Mouse (Mus musculus): ENCODE measurements at regions not wholly inside any gene's neighbourhood (a gene's known extent, or its start where the extent isn't known, plus 50 kb on each side); places are given as distances from the start of the nearest gene placed in this dataset.

DNA sequence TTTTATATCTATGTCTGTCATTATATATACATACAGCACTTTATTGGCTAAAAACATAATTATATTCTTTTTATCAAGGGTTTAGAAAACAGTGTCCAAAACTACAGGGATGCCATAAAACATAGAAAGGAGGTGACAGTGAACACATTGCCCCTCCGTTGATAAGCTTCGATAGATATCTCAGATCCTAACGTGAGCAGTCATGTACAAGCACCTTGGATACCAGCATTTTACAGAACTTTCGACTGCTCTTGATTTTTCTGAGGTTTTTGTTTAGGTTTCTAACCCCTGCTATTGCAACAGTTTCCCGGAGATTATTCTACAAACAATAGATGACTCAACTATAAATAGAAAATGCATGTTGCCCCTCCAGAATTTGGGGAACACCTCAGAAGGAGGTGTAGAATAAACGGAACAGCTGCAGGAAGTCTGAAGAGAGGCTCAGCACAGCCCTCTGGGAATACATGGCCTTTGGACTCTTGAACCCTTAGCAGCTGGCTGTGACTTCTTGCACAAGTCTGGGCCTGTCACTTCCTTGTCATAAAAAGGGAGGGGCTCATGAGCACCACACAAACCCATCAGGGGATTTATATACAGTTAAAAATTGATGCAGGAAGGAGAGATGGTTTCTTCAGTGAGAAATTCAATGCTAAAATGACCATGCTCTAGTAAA, 87.1 kb upstream of the Gpc5 start:
- no peak for DNase-seq (ENCODE audit: low read depth, low spot score)

DNA sequence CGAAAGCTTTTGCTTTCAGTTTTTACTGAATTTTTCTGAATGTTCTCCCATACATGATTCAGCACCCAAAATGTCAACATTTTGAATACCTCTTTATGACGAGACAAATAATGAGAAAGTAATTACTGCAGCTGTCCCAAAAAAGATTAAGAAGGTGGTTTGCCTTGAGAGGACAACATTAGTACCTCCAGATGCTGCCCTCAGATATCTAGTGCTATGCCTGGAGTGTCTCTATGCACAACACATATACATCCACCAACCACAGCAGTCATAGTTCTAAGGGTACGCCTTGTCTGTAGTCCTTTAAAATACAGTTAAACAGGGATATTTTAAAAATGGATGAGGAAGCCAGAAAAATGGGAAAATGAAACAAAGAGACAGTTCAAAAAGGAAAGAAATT, 81.1 kb upstream of the Gpc5 start:
- DNase-seq (ENCODE audit: low read depth, low spot score): no peak

DNA sequence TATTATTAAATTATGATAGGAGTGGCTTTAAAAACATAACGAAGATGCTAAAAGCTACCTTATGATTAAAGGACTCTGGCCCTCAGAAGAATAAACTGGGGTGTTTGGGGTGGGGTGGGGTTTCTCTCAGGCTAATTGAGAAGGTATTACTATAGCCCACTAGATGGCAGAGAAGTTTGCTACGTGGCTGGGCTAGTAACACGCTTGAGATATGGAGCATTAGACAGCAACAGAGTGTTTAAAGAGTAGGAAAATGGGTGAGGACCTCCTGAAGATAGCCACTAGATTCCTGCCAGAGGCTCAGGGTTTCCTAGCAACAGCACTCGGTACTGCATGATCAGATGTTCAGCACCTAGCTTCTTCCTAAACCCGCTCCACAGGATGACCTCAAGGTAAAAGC, 76.7 kb upstream of the Gpc5 start:
- no peak for DNase-seq (ENCODE audit: low read depth, low spot score)

DNA sequence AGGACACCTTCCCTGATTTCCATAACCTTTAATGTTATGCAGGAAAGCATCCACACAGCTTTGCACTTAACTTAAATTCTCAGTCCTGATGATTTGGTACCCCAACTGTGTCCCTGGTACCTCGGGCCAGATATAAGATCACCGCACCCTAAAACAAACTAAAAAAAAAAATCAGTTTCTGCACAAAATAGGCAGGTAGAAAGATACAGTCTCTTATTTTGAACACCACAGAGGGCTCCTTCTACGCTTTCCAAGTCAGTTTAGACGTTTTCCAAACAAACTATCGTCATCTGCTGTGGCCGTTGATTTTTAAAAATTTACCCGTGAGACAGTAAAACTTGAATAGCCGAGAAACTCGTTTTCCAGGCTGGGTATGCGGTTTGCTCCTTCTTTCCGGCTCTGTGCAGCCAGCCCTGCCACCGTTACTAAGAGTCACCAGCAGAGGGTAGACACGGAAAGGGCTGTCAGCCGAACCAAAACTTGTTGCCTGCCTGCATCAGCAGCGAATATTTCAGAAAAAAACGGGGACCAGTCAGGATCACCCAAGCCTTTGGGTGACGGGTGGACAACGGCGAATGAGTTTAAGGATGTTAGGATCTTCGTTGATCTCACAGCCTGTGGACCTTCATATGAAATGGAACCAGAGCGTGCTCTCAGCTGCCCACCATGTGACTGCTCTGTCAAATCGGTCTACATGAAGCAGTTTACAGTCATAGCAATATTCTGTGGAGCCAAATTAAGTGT, 74.4 kb upstream of the Gpc5 start:
- peak; percentile 59 for DNase-seq (ENCODE audit: low read depth, low spot score)

DNA sequence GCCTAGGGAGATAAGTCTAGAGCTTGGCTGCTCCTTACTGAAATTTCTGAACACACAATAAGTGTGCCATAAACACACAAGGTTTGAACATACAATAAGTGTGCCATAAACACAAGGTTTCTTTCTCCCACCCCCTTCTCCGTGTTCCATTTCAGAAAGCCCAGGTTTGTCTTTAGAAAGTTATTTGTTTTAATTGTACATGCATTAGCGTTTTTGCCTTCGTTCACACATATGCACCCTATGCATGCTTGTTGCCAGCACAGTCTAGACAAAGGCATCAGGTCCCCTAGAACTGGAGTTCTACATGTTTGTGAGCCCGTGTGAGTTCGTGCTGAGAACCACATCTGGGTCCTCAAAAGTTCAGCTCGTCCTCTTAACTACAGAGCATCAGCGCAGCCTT, 64.0 kb upstream of the Gpc5 start:
- no peak for DNase-seq (ENCODE audit: low read depth, low spot score)

DNA sequence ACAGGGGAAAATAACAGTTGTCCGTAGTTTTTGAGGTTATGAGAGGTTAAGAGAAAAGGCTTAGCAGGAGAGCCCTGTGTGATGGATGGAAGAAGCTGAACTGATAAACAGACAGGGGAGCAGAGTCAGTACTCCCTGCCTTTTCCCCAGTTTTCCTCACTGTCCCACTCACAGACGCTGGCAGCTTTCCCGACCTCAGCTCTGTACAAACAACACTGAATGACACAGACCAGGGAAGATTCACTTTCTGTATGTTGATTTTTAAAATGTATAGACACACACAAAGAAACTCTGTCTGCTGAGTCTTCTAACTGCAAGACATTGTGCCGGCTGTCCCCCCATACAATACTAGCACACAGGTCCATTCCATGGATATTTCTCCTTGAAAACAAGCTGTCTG, 60.3 kb upstream of the Gpc5 start:
- no peak for DNase-seq (ENCODE audit: low read depth, low spot score)

DNA sequence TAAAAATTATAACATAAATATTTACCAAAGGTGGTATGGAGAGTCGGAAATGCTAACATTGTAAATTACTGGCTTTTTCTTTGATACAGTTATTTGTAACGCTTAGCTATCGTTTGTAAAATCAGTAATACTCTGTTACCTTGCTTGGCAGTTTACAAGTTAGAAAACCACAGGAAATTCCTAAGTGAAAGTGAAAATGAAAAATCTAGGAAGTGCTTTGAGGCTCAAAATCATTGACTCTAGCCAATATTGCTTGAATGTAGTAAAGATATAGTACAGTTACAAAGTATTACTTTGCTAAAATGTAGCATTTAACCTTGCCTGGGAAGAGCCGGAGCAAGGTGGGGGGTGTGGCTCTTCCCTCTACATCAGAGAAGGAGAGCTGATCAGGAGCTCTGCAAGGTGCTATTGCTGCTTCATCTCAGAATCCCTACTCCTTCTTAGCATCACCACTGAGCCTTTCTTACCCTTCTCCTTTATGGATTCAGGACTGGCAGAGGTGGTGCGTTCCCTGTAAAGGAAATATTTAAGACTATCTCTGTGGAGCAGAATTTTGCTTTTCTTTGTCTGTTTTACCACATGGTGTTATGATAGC, 58.5 kb upstream of the Gpc5 start:
- DNase-seq (ENCODE audit: low read depth, low spot score): no peak

DNA sequence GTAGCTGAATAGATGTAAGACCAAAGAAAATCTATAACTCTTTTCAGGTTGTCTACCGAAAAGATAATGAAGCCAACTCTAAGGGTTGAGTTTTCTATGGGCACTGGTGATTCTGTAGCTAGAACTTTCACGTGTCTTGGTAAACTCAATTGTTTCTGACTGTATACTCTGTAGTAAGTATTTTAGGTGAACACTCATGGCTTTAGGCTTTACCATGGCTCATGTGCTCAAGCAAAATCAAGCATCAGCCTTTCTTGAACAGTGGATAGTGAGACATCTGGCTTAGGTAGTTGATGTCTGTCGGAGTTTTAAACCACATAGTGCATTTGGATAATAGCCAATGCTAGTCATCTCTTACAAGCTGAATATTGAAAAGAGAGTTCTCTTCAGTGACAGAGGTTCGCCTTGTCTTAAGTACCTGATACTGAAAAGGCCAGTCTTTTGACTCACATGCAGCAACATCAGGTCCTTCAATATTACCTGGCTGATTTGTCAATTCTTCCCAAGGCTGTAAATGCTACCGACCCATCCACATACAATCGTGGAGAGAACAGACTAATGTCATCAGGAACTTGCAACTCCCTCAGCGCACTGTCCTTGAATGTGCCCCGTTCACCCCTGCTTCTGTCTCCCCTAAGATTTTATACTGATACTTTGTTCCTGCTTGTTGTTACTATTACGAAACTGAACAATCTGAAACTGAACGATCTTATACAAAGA, 57.1 kb upstream of the Gpc5 start:
- DNase-seq (ENCODE audit: low read depth, low spot score): no peak

DNA sequence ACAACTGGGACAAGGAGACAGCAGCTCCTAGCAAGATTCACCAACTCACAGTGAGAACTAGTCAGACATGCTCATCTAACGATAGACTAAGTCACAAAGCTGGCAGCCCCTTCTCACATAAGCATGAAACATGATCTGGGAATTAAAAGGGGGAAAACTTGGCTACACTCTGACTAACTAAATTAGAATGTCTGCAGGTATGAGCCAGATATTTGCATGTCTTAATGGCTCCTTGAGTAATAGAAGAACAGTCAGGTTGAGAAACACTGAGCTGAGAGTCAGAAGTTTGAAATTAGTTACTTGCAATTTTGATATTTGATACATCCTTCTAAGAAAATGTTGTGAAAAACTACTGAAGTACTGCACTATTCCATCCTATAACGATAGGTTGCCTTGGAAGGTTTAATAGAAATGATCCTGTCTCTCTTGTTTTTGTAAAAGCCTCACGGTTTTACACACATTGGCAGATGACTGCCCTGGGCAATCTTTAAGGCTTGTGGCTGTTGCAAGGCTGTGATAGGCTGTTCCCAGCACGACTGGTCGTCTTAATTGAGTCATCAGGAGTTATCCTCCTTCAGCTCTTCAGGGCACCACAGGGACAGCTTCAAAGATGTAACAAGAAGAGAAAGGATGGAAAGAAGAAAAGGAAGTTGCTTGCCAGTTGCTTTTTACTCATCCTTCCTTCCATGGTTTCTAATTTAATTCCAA, 54.8 kb upstream of the Gpc5 start:
- DNase-seq (ENCODE audit: low read depth, low spot score): no peak

DNA sequence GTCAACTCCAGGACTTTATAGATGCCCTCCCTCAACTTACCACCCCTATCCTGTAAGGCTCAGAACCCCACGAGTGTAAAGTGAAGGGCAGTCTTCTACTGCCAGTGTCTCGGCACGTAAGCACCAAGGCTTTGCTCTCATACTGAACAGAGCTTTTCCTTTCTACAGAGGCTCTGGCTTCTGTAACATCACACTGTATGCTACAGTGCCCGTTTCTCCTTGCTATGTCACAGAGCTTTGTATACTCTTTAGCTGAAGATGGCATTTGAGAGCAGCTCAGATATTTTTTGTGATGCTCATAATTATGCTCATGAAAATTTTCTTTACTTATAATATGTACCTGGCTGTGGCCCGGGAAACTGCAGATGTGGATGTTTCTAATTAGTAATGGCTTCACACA, 53.2 kb upstream of the Gpc5 start:
- no peak for DNase-seq (ENCODE audit: low read depth, low spot score)

DNA sequence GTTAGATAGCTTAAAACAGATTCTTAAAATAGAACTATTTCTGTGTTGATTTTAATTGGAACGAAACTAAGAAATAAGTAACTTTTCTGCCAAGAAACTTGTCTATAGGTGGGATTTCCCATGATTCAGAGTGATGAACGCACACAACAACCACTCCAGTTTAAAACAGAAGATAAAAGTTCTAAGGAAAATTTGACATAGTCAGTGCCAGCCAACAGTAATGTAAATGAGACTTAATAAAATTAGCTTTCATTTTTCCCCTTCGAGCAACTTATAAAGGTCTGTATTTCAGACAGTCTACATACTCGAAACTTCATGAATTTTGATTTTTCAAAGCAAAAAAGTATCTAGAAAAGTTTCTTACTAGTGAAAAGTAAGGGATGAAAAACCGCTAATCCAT, 52.5 kb upstream of the Gpc5 start:
- DNase-seq (ENCODE audit: low read depth, low spot score): no peak

DNA sequence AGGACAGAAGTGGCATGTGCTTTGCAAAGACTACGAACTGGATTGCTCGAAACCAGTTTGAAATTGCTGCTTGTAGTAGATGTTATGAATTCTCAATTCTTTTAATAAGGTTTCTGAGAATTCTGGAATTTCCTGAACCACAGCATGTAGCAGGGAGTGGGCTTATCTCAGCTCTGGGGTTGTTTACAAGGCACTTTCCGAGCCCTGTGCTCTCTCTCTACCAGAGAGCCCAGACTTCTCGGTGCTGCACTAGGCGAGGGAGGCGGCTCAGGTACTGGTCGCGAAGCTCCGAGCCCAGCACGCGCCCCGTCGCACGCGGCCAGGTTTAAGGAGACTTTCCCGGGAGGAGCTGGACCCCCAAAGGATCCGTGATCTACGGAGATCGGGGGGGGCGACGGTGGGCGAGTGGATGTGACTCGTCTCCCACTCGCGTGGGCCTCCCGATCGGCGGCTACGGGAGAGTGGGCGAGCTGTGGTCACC, 51.9 kb upstream of the Gpc5 start:
- peak; percentile 85 for DNase-seq (ENCODE audit: low read depth, low spot score)

DNA sequence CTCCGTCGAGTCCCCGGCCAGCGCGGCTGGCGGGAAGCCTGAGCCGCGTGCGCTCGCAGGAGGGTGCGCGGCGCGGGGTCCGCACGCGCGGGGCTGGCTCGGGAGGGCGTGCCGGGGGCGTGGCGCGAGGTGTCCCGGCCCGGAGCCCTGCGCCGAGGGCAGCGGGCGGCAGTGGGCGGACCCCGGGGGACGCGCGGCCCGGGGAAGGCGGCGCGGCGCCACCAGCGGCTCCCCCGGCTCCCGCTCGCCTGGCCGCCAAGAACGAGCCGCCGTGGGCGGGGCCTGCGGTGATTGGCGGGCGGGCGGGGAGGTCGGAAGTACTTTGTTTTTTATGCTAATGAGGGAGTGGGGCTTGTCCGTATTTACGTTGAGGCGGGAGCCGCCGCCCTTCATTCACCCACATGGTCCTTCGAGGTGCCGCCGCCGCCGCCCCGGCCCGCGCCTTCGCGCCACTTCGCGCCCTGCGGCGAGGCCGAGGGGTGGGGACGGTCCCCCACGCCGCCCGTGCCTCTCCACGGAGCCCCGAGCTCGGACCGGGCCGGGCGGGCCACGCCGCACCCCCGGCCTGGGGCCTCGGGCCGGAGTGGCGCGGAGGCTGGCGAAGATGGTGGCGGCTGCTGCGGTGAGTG, 51.3 kb upstream of the Gpc5 start:
- DNase-seq (ENCODE audit: low read depth, low spot score): peak; percentile 97

DNA sequence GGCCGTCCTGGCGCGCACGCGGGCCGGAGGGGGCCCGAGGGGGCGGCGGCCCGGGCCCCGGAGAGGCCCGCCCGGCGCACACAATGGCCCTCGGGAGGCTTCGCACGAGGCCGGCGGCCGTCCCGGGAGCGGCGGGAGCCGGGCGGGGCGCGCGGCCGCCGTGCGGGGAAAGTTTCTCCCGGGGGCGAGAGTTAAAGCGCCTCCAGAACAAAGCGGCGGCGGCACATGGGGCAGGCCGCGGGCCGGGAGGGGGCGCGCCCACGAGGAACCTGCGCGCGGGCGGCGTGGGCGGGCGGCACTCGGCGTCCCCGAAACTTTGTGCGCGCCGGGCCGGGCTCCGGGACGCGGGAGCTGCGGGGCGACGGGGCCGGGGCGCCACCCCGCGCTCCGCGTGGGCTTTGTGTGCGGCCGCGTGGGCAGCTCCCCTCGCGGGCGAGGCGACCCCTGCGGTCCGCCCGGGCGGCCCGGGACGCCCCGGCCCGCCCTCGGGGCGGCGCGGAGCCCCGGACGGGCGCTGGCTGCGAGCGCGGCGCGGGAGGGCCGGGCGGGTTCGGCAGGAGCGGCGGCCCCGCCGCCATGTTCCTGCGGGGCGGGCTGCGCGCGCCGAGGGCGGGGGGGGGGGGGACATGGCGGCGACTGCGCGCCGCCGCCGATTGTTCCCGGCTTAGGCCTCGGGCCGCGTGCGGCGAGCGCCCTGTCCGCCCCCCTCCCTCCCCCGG, 50.5 kb upstream of the Gpc5 start:
- peak; percentile 47 for DNase-seq (ENCODE audit: low read depth, low spot score)

DNA sequence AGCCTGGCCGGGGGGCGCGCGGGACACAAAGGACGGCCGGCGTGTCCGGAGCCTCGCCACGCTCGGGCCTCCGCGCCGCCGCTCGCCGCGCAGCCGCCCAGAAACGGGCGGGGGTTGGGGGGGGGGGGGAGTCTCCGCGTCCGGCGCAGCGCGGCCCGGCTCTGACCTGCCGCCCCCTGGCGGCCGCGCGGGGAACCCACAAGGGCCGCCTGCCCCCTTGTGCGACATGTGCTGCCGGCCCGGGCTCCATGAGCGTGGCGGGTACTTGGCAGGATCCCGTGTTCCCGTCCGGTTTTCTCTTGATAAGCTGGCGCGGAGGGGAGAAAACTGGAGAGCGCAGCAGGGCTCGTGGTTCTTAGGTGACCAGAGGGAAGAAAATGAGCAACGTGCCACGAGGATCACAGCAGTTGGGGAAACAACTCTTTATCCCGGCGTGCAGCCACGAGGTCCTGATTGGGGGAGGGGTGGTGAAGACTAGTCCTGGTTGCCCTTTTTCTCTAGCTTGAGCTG, 49.9 kb upstream of the Gpc5 start:
- peak; percentile 94 for DNase-seq (ENCODE audit: low read depth, low spot score)
